In the genomic region with DNA sequence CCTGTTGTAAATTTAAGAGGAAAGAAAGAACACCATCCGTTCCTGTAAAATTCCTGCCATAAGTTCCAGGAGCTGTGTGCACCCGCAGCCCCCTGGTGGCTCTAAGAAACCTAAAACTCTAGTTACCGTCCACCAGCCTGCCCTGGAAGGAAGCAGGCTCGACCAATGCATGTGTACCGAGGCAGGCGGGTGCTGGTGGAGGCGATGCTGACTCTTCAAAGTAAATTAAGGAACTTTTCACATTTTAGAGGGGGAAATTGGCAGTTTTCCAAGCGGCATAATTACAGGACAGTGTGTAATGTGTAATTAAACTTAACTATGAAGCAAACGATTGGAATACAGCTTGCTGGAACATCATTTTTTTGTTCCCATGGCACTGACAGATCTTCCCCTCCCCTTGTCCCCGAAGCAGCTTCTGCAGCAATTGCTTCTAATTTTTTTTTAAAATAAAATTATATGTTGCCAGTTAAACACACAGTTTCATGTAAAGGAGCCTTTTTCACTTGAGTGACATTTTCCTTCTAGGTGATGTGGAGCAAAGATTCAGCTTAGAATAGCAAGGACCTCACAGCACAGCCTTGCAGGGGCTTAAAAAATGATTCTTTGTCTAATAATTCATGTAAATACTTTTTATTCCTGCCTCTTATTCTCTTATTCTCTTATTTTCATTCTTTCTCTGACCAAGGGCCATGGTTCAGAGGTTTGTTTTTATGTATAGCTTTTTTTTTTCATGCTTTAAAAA, we compare ENCODE assay signal across 10 mouse cellular contexts.
DNase-seq lines count a peak whose midpoint lies in the region; ATAC-seq lines count a peak whose summit lies in the region.
"Had no signal": no experiment of that assay in that cellular context is flagged by ENCODE, and none has a peak within 500 bp of the region (broad histone marks: within the 10 kb centered on the region; RNA-seq: fewer than 3 reads in every experiment).

No protein-coding gene starts in this region.

- H3K4me3 ChIP-seq in hindbrain, embryonic 12.5 days, result no peak overlapping the region
- H3K4me3 ChIP-seq in midbrain, embryonic 15.5 days, result no peak overlapping the region
- H3K4me3 ChIP-seq: heart, embryonic 15.5 days had no signal

- peak; percentile 53 for ATAC-seq in hindbrain, embryonic 12.5 days (ENCODE audit: low FRiP score)
- peak; percentile 73 for ATAC-seq in midbrain, embryonic 15.5 days (replicated peaks)

- H3K9ac ChIP-seq in hindbrain, embryonic 12.5 days, result no peak overlapping the region
- no peak overlapping the region for H3K9ac ChIP-seq in midbrain, embryonic 15.5 days
- H3K9ac ChIP-seq: heart, embryonic 15.5 days; liver, embryonic 14.5 days had no signal

- intact Hi-C loops in heart, postnatal 36 days (cut with DNase I), result no loop called here

- no peaks in the 10 kb centered on the region for H3K36me3 ChIP-seq in hindbrain, embryonic 12.5 days
- H3K36me3 ChIP-seq in midbrain, embryonic 15.5 days (replicated peaks), result no peaks in the 10 kb centered on the region
- H3K36me3 ChIP-seq: heart, embryonic 15.5 days had no signal

- WGBS in hindbrain, embryonic 12.5 days, result 40% methylated on average over 10 of the region's 10 CpGs
- 26% methylated on average over 10 of the region's 10 CpGs for WGBS in midbrain, embryonic 15.5 days

- H3K4me1 ChIP-seq in hindbrain, embryonic 12.5 days, result peaks cover 8% of the 10 kb centered on the region
- peaks cover 19% of the 10 kb centered on the region for H3K4me1 ChIP-seq in midbrain, embryonic 15.5 days

- 0 out of 2 replicates have a peak overlapping the region, but pooled peaks have one; percentile 23 for H3K27ac ChIP-seq in hindbrain, embryonic 12.5 days
- H3K27ac ChIP-seq in midbrain, embryonic 15.5 days, result peak overlapping the region; percentile 75
- H3K27ac ChIP-seq: heart, embryonic 15.5 days; liver, embryonic 14.5 days had no signal

- DNase-seq in heart, adult 11 months, result peak; percentile 76
- no peak for DNase-seq in heart, postnatal 36 days
- peak; percentile 53 for DNase-seq in R1 (ENCODE audit: low read depth, low spot score)
- no peak for DNase-seq in c-Kit-positive CD71-positive TER-119-positive erythroid progenitor cells, embryonic 14.5 days (ENCODE audit: low spot score)
- DNase-seq in urinary bladder, postnatal 4 days (ENCODE audit: low spot score in 2 of 2), result no peak
- DNase-seq in spleen, postnatal 36 days (ENCODE audit: low spot score in 2 of 2), result no peak

- no peaks in the 10 kb centered on the region for H3K27me3 ChIP-seq in hindbrain, embryonic 12.5 days
- no peaks in the 10 kb centered on the region for H3K27me3 ChIP-seq in midbrain, embryonic 15.5 days (replicated peaks)
- H3K27me3 ChIP-seq: heart, embryonic 15.5 days had no signal

- H3K9me3 ChIP-seq in hindbrain, embryonic 12.5 days (replicated peaks), result no peaks in the 10 kb centered on the region
- no peaks in the 10 kb centered on the region for H3K9me3 ChIP-seq in midbrain, embryonic 15.5 days
- H3K9me3 ChIP-seq: heart, embryonic 15.5 days had no signal

- H3K4me2 ChIP-seq in hindbrain, embryonic 12.5 days (replicated peaks), result no peak overlapping the region
- peak overlapping the region; percentile 20 for H3K4me2 ChIP-seq in midbrain, embryonic 15.5 days
- H3K4me2 ChIP-seq: heart, embryonic 15.5 days had no signal

Comparison
In these comparisons a context has a peak if more than half of its experiments do, and no peak if none do; other contexts are left out.
1. DNase-seq: peak in heart, adult 11 months (single experiment) and R1 (single experiment); none in heart, postnatal 36 days (0 of 2), c-Kit-positive CD71-positive TER-119-positive erythroid progenitor cells, embryonic 14.5 days (single experiment), urinary bladder, postnatal 4 days (0 of 2) and spleen, postnatal 36 days (0 of 2).